Mouse (Mus musculus): ENCODE measurements around the gene Dnmt3c. TPM values are rescaled to one million over a fixed set of nuclear protein-coding genes. Genes with fewer than 3 reads are reported as not detected.
"Not testable (repeated sequence)": the region's sequence is repeated elsewhere in the genome, so short reads cannot be mapped to it uniquely, and the experiment has no call there.

Gene Dnmt3c
- polyA plus RNA-seq (2011; ENCODE audit: insufficient read depth, insufficient read length, low read depth, missing spikeins): 5.5 and 5.6 TPM in 2 replicates

DNA sequence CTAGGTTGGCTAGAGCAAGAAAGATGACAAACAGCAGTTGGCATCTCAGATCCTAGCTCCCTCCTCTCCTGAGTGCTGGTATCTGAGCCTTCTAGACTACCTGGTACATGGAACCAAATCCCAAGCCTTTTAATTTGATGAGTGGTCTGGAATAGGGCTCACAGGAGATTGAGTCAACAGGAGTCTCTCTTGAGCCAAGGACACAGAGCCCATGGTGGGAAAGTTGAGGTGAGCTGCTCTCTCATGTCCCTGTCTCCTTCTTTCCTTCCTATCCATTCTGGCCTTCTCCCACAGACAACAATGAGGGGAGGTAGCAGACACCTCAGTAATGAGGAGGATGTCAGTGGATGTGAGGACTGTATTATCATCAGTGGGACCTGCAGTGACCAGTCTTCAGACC lies at the start of gene Dnmt3c:
TSS of gene Dnmt3c (plus strand) at position 301 of the 400 bp plus-strand sequence.
- no peak within 1 kb of the TSS for H3K9ac ChIP-seq (ENCODE audit: low read depth, poor library complexity, severe bottlenecking)
- no peaks in the 10 kb centered on the region for H3K9me3 ChIP-seq (replicated peaks; ENCODE audit: control insufficient read depth, insufficient read depth, low read length, poor library complexity, severe bottlenecking)
- no peaks in the 10 kb centered on the region for H3K4me1 ChIP-seq (ENCODE audit: control insufficient read depth, insufficient read depth, low read length)
- H3K36me3 ChIP-seq (ENCODE audit: control insufficient read depth, insufficient read depth, low read length, poor library complexity, severe bottlenecking): no peaks in the 10 kb centered on the region
- no peak within 1 kb of the TSS for H3K27ac ChIP-seq (ENCODE audit: insufficient read depth, low read length)
- H3K4me3 ChIP-seq (ENCODE audit: low read depth, low read length): no peak within 1 kb of the TSS
- H3K27me3 ChIP-seq (ENCODE audit: control insufficient read depth, insufficient read depth, low read length, poor library complexity, severe bottlenecking): no peaks in the 10 kb centered on the region
- TF ChIP-seq CTCF (IDR thresholded peaks at IDR 0.05; ENCODE audit: low read depth, low read length): no peak
- no peak for TF ChIP-seq EP300 (IDR thresholded peaks at IDR 0.05; ENCODE audit: insufficient read depth, low read depth, low read length)
- no peak for TF ChIP-seq POLR2A (IDR thresholded peaks at IDR 0.05; ENCODE audit: insufficient read depth, low read length)

DNA sequence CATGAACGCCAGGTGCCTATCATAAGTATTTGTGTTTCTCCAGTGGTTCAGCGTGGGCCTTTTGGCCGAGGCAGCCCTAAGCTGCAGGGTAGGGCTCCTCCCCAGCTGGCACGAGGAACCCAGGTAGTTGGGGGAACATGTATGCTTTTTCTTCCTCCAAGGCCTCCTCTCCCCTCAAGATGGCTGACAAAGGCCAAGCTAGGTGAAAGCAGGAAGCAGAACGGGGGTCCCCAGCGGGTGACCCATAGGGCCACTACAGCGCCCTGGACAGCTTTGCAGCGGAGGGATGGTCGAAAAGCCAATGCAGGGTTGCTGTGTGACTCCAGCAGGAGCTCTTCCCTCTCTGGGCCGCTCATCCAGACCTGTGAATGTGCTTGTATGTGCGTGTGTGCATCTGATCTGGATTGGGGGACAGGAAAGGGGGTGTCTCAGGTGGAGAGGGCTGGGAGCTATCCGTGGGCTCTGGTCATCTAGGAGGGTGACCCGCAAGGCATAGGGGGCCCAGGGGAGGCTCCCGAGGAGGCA lies 47.6 kb upstream of the Dnmt3c start:
- H3K9me3 ChIP-seq (replicated peaks; ENCODE audit: control insufficient read depth, insufficient read depth, low read length, poor library complexity, severe bottlenecking): no peaks in the 10 kb centered on the region
- H3K9ac ChIP-seq (ENCODE audit: low read depth, poor library complexity, severe bottlenecking): peak overlapping the region; percentile 76
- H3K27me3 ChIP-seq (ENCODE audit: control insufficient read depth, insufficient read depth, low read length, poor library complexity, severe bottlenecking): no peaks in the 10 kb centered on the region
- no peak overlapping the region for H3K27ac ChIP-seq (ENCODE audit: insufficient read depth, low read length)
- no peaks in the 10 kb centered on the region for H3K36me3 ChIP-seq (ENCODE audit: control insufficient read depth, insufficient read depth, low read length, poor library complexity, severe bottlenecking)
- TF ChIP-seq POLR2A (IDR thresholded peaks at IDR 0.05; ENCODE audit: insufficient read depth, low read length): no peak
- no peak for TF ChIP-seq CTCF (IDR thresholded peaks at IDR 0.05; ENCODE audit: low read depth, low read length)
- TF ChIP-seq EP300 (IDR thresholded peaks at IDR 0.05; ENCODE audit: insufficient read depth, low read depth, low read length): no peak
- H3K4me3 ChIP-seq (ENCODE audit: low read depth, low read length): peak overlapping the region; percentile 58
- H3K4me1 ChIP-seq (ENCODE audit: control insufficient read depth, insufficient read depth, low read length): no peaks in the 10 kb centered on the region

DNA sequence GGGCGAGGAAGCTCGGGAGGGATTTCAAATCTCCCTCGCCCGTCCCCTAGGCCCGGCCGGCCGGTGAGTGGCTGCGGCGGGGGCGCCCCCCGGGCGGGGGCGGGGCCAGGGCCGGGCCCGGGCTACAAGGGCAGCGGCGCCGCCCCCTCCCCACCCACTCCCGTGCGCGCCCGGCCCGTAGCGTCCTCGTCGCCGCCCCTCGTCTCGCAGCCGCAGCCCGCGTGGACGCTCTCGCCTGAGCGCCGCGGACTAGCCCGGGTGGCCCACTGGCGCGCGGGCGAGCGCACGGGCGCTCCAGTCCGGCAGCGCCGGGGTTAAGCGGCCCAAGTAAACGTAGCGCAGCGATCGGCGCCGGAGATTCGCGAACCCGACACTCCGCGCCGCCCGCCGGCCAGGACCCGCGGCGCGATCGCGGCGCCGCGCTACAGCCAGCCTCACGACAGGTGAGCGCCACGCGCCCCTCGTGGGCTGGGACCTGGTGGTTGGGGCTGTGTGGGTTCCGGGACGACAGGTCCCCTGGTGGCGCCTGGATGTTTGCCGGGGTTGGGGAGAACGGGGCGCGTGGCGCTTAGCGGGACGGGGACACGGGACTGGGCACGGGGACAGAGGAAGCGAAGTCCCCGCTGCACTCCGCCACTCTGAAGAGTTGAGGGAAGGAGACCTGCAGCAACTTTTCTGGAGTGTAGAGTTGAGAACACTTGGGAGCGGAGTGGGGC lies 47.0 kb upstream of the Dnmt3c start, which contains the start of gene Dnmt3b:
TSS of gene Dnmt3b (plus strand) at position 153 of the 716 bp plus-strand sequence.
- Histone ChIP-seq H3K27me3 (ENCODE audit: control insufficient read depth, insufficient read depth, low read length, poor library complexity, severe bottlenecking) (no peaks in the 10 kb centered on the region), H3K27ac (ENCODE audit: insufficient read depth, low read length) (no peak within 1 kb of the TSS)
- TF ChIP-seq EP300 (IDR thresholded peaks at IDR 0.05; ENCODE audit: insufficient read depth, low read depth, low read length): no peak
- no peak for TF ChIP-seq POLR2A (IDR thresholded peaks at IDR 0.05; ENCODE audit: insufficient read depth, low read length)
- TF ChIP-seq CTCF (IDR thresholded peaks at IDR 0.05; ENCODE audit: low read depth, low read length): no peak

DNA sequence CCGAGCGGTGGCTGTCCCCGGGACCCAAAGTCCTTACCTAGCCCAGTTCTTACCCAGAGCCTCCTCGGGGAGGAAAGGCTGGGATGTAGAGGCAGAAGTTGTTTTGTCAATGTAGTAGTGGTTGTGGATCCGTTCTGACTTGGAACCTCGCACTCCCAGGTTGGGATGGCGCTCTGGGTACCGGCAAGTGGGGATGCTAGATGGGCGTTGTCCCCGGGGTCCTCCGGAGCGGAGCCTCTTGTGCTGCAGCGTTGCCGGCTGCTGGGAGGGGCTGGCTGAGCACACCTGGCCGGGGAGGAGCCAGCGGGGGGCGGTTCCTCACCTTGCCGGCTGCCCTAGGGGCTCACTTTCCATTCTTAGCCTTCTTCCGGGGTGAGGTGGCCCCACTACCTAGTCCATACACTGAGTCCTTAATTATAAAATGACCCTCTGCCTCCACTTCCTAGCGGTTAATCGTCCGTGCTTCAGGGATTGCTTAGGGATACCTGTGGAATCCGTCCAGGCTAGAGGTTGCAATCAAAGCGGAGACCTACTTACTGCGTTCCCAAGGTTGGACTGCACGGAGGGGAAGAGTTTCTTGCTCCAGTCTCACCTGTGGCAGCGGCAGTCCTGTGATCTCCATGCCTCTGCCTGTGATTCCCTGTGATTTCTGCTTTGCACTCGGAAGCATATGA lies 46.3 kb upstream of the Dnmt3c start:
- Histone ChIP-seq H3K9me3 (replicated peaks; ENCODE audit: control insufficient read depth, insufficient read depth, low read length, poor library complexity, severe bottlenecking) (no peaks in the 10 kb centered on the region), H3K36me3 (ENCODE audit: control insufficient read depth, insufficient read depth, low read length, poor library complexity, severe bottlenecking) (no peaks in the 10 kb centered on the region; the same call in 1 of the 2 replicates), H3K27me3 (ENCODE audit: control insufficient read depth, insufficient read depth, low read length, poor library complexity, severe bottlenecking) (no peaks in the 10 kb centered on the region), H3K4me3 (ENCODE audit: low read depth, low read length) (peak overlapping the region; percentile 77), H3K27ac (ENCODE audit: insufficient read depth, low read length) (no peak overlapping the region), H3K9ac (ENCODE audit: low read depth, poor library complexity, severe bottlenecking) (peak overlapping the region; percentile 76), H3K4me1 (ENCODE audit: control insufficient read depth, insufficient read depth, low read length) (no peaks in the 10 kb centered on the region)
- TF ChIP-seq EP300 (IDR thresholded peaks at IDR 0.05; ENCODE audit: insufficient read depth, low read depth, low read length) (peak; percentile 79), POLR2A (IDR thresholded peaks at IDR 0.05; ENCODE audit: insufficient read depth, low read length) (no peak)

More for the DNA sequence above, 47.0 kb upstream of the Dnmt3c start, which contains the start of gene Dnmt3b:
- no peaks in the 10 kb centered on the region for H3K4me1 ChIP-seq (ENCODE audit: control insufficient read depth, insufficient read depth, low read length)
- no peaks in the 10 kb centered on the region for H3K36me3 ChIP-seq (ENCODE audit: control insufficient read depth, insufficient read depth, low read length, poor library complexity, severe bottlenecking)
- peak within 1 kb of the TSS; percentile 77 for H3K4me3 ChIP-seq (ENCODE audit: low read depth, low read length)
- peak within 1 kb of the TSS; percentile 76 for H3K9ac ChIP-seq (ENCODE audit: low read depth, poor library complexity, severe bottlenecking)
- no peaks in the 10 kb centered on the region for H3K9me3 ChIP-seq (replicated peaks; ENCODE audit: control insufficient read depth, insufficient read depth, low read length, poor library complexity, severe bottlenecking)

DNA sequence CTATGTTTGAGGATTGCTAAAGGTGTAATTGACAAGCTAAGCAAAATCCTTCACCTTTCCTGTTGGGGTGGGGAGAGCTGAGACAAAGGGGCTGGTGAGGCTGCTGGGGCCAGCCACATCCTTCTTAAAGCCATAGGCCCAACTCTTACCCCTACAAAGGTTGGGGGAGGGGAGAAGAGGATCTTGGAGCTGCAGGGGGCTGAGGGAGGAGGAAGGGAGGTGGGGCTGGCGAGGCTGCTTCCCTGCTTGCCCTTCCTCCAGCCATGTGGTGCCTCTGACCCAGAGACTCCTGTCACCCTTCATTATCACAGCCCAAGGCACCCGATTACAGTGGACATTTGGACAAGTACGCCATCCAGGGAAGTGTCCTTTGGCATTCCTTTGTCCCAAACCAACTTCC lies 44.8 kb upstream of the Dnmt3c start:
- peaks cover 7% of the 10 kb centered on the region; the same call in 1 of the 2 replicates for H3K36me3 ChIP-seq (ENCODE audit: control insufficient read depth, insufficient read depth, low read length, poor library complexity, severe bottlenecking)
- TF ChIP-seq EP300 (IDR thresholded peaks at IDR 0.05; ENCODE audit: insufficient read depth, low read depth, low read length): 0 out of 2 replicates have a peak, but pooled peaks have one; percentile 77
- TF ChIP-seq POLR2A (IDR thresholded peaks at IDR 0.05; ENCODE audit: insufficient read depth, low read length): no peak
- no peaks in the 10 kb centered on the region for H3K9me3 ChIP-seq (replicated peaks; ENCODE audit: control insufficient read depth, insufficient read depth, low read length, poor library complexity, severe bottlenecking)
- no peaks in the 10 kb centered on the region for H3K27me3 ChIP-seq (ENCODE audit: control insufficient read depth, insufficient read depth, low read length, poor library complexity, severe bottlenecking)
- no peak overlapping the region for H3K4me3 ChIP-seq (ENCODE audit: low read depth, low read length)
- H3K4me1 ChIP-seq (ENCODE audit: control insufficient read depth, insufficient read depth, low read length): no peaks in the 10 kb centered on the region
- H3K9ac ChIP-seq (ENCODE audit: low read depth, poor library complexity, severe bottlenecking): no peak overlapping the region
- H3K27ac ChIP-seq (ENCODE audit: insufficient read depth, low read length): no peak overlapping the region

DNA sequence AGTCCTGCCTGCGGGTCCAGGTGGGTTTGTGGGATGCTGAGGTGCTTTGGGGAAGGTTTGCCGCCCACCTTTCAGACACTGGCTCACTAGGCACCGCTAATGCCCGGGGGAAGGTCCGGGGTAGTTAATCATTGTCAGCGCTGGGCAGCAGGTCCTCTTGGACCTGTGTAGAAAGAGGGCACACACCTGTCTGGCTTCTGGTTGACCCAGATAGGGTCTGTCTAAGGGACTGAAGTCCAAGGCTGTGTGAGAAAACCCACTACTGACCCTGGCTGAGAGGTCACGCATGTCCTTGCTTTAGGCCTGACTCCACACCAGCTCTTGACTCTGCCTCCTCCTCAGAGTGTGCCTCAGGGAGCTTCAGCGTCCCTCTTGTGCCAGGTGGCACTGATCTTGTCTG lies 38.8 kb upstream of the Dnmt3c start:
- H3K36me3 ChIP-seq (ENCODE audit: control insufficient read depth, insufficient read depth, low read length, poor library complexity, severe bottlenecking): peaks cover 20% of the 10 kb centered on the region
- H3K9me3 ChIP-seq (replicated peaks; ENCODE audit: control insufficient read depth, insufficient read depth, low read length, poor library complexity, severe bottlenecking); H3K27ac ChIP-seq (ENCODE audit: insufficient read depth, low read length); H3K4me1 ChIP-seq (ENCODE audit: control insufficient read depth, insufficient read depth, low read length); H3K9ac ChIP-seq (ENCODE audit: low read depth, poor library complexity, severe bottlenecking); H3K4me3 ChIP-seq (ENCODE audit: low read depth, low read length); H3K27me3 ChIP-seq (ENCODE audit: control insufficient read depth, insufficient read depth, low read length, poor library complexity, severe bottlenecking): not testable (repeated sequence)

Data from ES-Bruce4 (cell line).